Comparison of ENCODE assay signal across 8 mouse cellular contexts in genomic region chr8:84197922-84198774, GRCm38 (mm10). TPM values are rescaled to one million over a fixed set of nuclear protein-coding genes. Genes with fewer than 3 reads are reported as not detected.
DNase-seq lines count a peak whose midpoint lies in the region; ATAC-seq lines count a peak whose summit lies in the region.

No protein-coding gene starts in this region.

- peak; percentile 69 to 77 for DNase-seq in cerebellum, postnatal 10 days
- DNase-seq in cerebellum, adult 8-10 months: no peak
- peak; percentile 100 for DNase-seq in heart, adult 11 months
- peak; percentile 86 for DNase-seq in kidney, adult 11 months
- peak; percentile 89 for DNase-seq in midbrain, embryonic 14.5 days
- peak; percentile 90 to 92 for DNase-seq in spleen, adult 18-20 months

- 2% methylated on average over 26 of the region's 30 CpGs for WGBS in embryonic facial prominence, embryonic 12.5 days
- 3% methylated on average over 30 of the region's 30 CpGs for WGBS in limb, embryonic 13.5 days
- 3% methylated on average over 30 of the region's 30 CpGs for WGBS in midbrain, embryonic 14.5 days

- H3K4me2 ChIP-seq in embryonic facial prominence, embryonic 12.5 days (replicated peaks): peak overlapping the region; percentile 52
- peak overlapping the region; percentile 73 for H3K4me2 ChIP-seq in limb, embryonic 13.5 days (replicated peaks)
- peak overlapping the region; percentile 68 for H3K4me2 ChIP-seq in midbrain, embryonic 14.5 days (ENCODE audit: low read length)

- peak overlapping the region; percentile 10; the same call in 1 of the 2 replicates for H3K9ac ChIP-seq in embryonic facial prominence, embryonic 12.5 days
- H3K9ac ChIP-seq in limb, embryonic 13.5 days: peak overlapping the region; percentile 76
- H3K9ac ChIP-seq in midbrain, embryonic 14.5 days (replicated peaks; ENCODE audit: low read length): peak overlapping the region; percentile 43

- peak; percentile 63 for ATAC-seq in embryonic facial prominence, embryonic 12.5 days (ENCODE audit: insufficient number of reproducible peaks, insufficient read depth, low FRiP score, low TSS enrichment)
- ATAC-seq in limb, embryonic 13.5 days (ENCODE audit: low FRiP score, low read depth): peak; percentile 74
- peak; percentile 81 for ATAC-seq in midbrain, embryonic 14.5 days (ENCODE audit: low FRiP score, low TSS enrichment)

- H3K36me3 ChIP-seq in embryonic facial prominence, embryonic 12.5 days: no peaks in the 10 kb centered on the region
- H3K36me3 ChIP-seq in limb, embryonic 13.5 days: no peaks in the 10 kb centered on the region
- H3K36me3 ChIP-seq in midbrain, embryonic 14.5 days (ENCODE audit: control insufficient read depth, insufficient read depth, low read length): no peaks in the 10 kb centered on the region

- peak overlapping the region; percentile 42 for H3K4me3 ChIP-seq in embryonic facial prominence, embryonic 12.5 days
- H3K4me3 ChIP-seq in limb, embryonic 13.5 days: peak overlapping the region; percentile 59
- peak overlapping the region; percentile 45 for H3K4me3 ChIP-seq in midbrain, embryonic 14.5 days (replicated peaks; ENCODE audit: low read depth, low read length)

- peak overlapping the region; percentile 98 for H3K27ac ChIP-seq in embryonic facial prominence, embryonic 12.5 days
- H3K27ac ChIP-seq in limb, embryonic 13.5 days: peak overlapping the region; percentile 99
- peak overlapping the region; percentile 81 for H3K27ac ChIP-seq in midbrain, embryonic 14.5 days (replicated peaks; ENCODE audit: low read depth, low read length)

- H3K9me3 ChIP-seq in embryonic facial prominence, embryonic 12.5 days: no peaks in the 10 kb centered on the region
- H3K9me3 ChIP-seq in limb, embryonic 13.5 days: no peaks in the 10 kb centered on the region
- H3K9me3 ChIP-seq in midbrain, embryonic 14.5 days (ENCODE audit: control insufficient read depth, low read length): no peaks in the 10 kb centered on the region

- H3K27me3 ChIP-seq in embryonic facial prominence, embryonic 12.5 days: no peaks in the 10 kb centered on the region
- H3K27me3 ChIP-seq in limb, embryonic 13.5 days: no peaks in the 10 kb centered on the region
- H3K27me3 ChIP-seq in midbrain, embryonic 14.5 days (ENCODE audit: control insufficient read depth, insufficient read depth, low read length): no peaks in the 10 kb centered on the region; the same call in 1 of the 2 replicates

- peaks cover 49% of the 10 kb centered on the region for H3K4me1 ChIP-seq in embryonic facial prominence, embryonic 12.5 days
- peaks cover 58% of the 10 kb centered on the region for H3K4me1 ChIP-seq in limb, embryonic 13.5 days
- H3K4me1 ChIP-seq in midbrain, embryonic 14.5 days (ENCODE audit: control insufficient read depth, insufficient read depth, low read length): peaks cover 35% of the 10 kb centered on the region

RNA-seq across cellular contexts. Expression of gene Nanos3, which starts 13.1 kb away (rescaled TPM):
- 5.4 and 7.2 TPM in 2 replicates for polyA plus RNA-seq in embryonic facial prominence, embryonic 12.5 days (2016; fragmentation: Nextera tagmentation; extraction: Ambion mirVana)
- polyA plus RNA-seq in limb, embryonic 13.5 days (2015; fragmentation: Nextera tagmentation; extraction: Ambion mirVana): 5.7 TPM in 2 replicates
- polyA plus RNA-seq in midbrain, embryonic 14.5 days (2014; fragmentation: Nextera tagmentation; extraction: Ambion mirVana): 9.4 and 11.7 TPM in 2 replicates

RNA-seq across cellular contexts. Expression of gene Zswim4, which starts 38.7 kb away (rescaled TPM):
- polyA plus RNA-seq in embryonic facial prominence, embryonic 12.5 days (2016; fragmentation: Nextera tagmentation; extraction: Ambion mirVana): 32.4 and 32.9 TPM in 2 replicates
- polyA plus RNA-seq in limb, embryonic 13.5 days (2015; fragmentation: Nextera tagmentation; extraction: Ambion mirVana): 23.5 and 23.9 TPM in 2 replicates
- polyA plus RNA-seq in midbrain, embryonic 14.5 days (2014; fragmentation: Nextera tagmentation; extraction: Ambion mirVana): 28.7 and 35.6 TPM in 2 replicates

RNA-seq across cellular contexts. Expression of gene 4930432K21Rik, which starts 50.3 kb away (rescaled TPM):
- polyA plus RNA-seq in embryonic facial prominence, embryonic 12.5 days (2016; fragmentation: Nextera tagmentation; extraction: Ambion mirVana): 2.0 and 2.4 TPM in 2 replicates
- polyA plus RNA-seq in limb, embryonic 13.5 days (2015; fragmentation: Nextera tagmentation; extraction: Ambion mirVana): 1.6 and 2.0 TPM in 2 replicates
- polyA plus RNA-seq in midbrain, embryonic 14.5 days (2014; fragmentation: Nextera tagmentation; extraction: Ambion mirVana): 1.8 and 1.9 TPM in 2 replicates

RNA-seq across cellular contexts. Expression of gene Cc2d1a, which starts 50.4 kb away (rescaled TPM):
- 27.5 and 29.2 TPM in 2 replicates for polyA plus RNA-seq in embryonic facial prominence, embryonic 12.5 days (2016; fragmentation: Nextera tagmentation; extraction: Ambion mirVana)
- 27.6 and 29.3 TPM in 2 replicates for polyA plus RNA-seq in limb, embryonic 13.5 days (2015; fragmentation: Nextera tagmentation; extraction: Ambion mirVana)
- 28.9 and 33.1 TPM in 2 replicates for polyA plus RNA-seq in midbrain, embryonic 14.5 days (2014; fragmentation: Nextera tagmentation; extraction: Ambion mirVana)

RNA-seq across cellular contexts. Expression of gene D8Ertd738e, which starts 51.4 kb away (rescaled TPM):
- 322 and 341 TPM in 2 replicates for polyA plus RNA-seq in embryonic facial prominence, embryonic 12.5 days (2016; fragmentation: Nextera tagmentation; extraction: Ambion mirVana)
- 325 and 338 TPM in 2 replicates for polyA plus RNA-seq in limb, embryonic 13.5 days (2015; fragmentation: Nextera tagmentation; extraction: Ambion mirVana)
- 261 and 282 TPM in 2 replicates for polyA plus RNA-seq in midbrain, embryonic 14.5 days (2014; fragmentation: Nextera tagmentation; extraction: Ambion mirVana)

Comparison
In these comparisons a context has a peak if more than half of its experiments do, and no peak if none do; other contexts are left out.
1. H3K9ac ChIP-seq: peak in every context shown above with its lines; median percentile 76 in limb, embryonic 13.5 days; 43 in midbrain, embryonic 14.5 days; 10 in embryonic facial prominence, embryonic 12.5 days.